ENCODE assay signal across 8 mouse cellular contexts in genomic region chr1:51289620-51290445, GRCm38 (mm10). TPM values are rescaled to one million over a fixed set of nuclear protein-coding genes. Genes with fewer than 3 reads are reported as not detected.
DNase-seq lines count a peak whose midpoint lies in the region; ATAC-seq and TF ChIP-seq lines count a peak whose summit lies in the region.

No protein-coding gene starts in this region.

- no peak for TF ChIP-seq CTCF in heart, postnatal 0 days (IDR thresholded peaks at IDR 0.05; ENCODE audit: low read depth)

- no peak for ATAC-seq in erythroblast, adult 5-6 weeks (replicated peaks; ENCODE audit: low FRiP score, poor library complexity, severe bottlenecking)
- ATAC-seq in heart, postnatal 0 days (ENCODE audit: insufficient read depth, low read depth) = peak; percentile 65
- 0 out of 2 replicates have a peak, but pooled peaks have one; percentile 21 for ATAC-seq in limb, embryonic 11.5 days (ENCODE audit: insufficient number of reproducible peaks, low FRiP score, low TSS enrichment, low read depth)
- no peak for ATAC-seq in neural tube, embryonic 15.5 days (ENCODE audit: low FRiP score)

- H3K36me3 ChIP-seq in erythroblast, embryonic 14.5 days (ENCODE audit: control insufficient read depth) = no peaks in the 10 kb centered on the region
- H3K36me3 ChIP-seq in heart, postnatal 0 days (replicated peaks; ENCODE audit: control insufficient read depth, insufficient read depth, low read length) = peaks cover 16% of the 10 kb centered on the region; the same call in 1 of the 2 replicates
- H3K36me3 ChIP-seq in limb, embryonic 11.5 days (ENCODE audit: control insufficient read depth, insufficient read depth, low read length) = no peaks in the 10 kb centered on the region
- no peaks in the 10 kb centered on the region for H3K36me3 ChIP-seq in neural tube, embryonic 15.5 days

- peak overlapping the region; percentile 99 for H3K27ac ChIP-seq in heart, postnatal 0 days (ENCODE audit: low read depth)
- peak overlapping the region; percentile 42; the same call in 1 of the 2 replicates for H3K27ac ChIP-seq in limb, embryonic 11.5 days (replicated peaks; ENCODE audit: low read depth, low read length)
- H3K27ac ChIP-seq in neural tube, embryonic 15.5 days (replicated peaks) = peak overlapping the region; percentile 58; the same call in 1 of the 2 replicates

- H3K9ac ChIP-seq in heart, postnatal 0 days (replicated peaks; ENCODE audit: low read depth, low read length) = peak overlapping the region; percentile 85
- no peak overlapping the region for H3K9ac ChIP-seq in limb, embryonic 11.5 days (ENCODE audit: low read length)
- H3K9ac ChIP-seq in neural tube, embryonic 15.5 days (replicated peaks) = no peak overlapping the region

- no peaks in the 10 kb centered on the region for H3K27me3 ChIP-seq in erythroblast, embryonic 14.5 days (ENCODE audit: control insufficient read depth)
- H3K27me3 ChIP-seq in heart, postnatal 0 days (ENCODE audit: control insufficient read depth, insufficient read depth, low read length) = no peaks in the 10 kb centered on the region
- no peaks in the 10 kb centered on the region for H3K27me3 ChIP-seq in limb, embryonic 11.5 days (ENCODE audit: control insufficient read depth, insufficient read depth, low read length)
- H3K27me3 ChIP-seq in neural tube, embryonic 15.5 days (replicated peaks) = no peaks in the 10 kb centered on the region

- 17% methylated on average over 17 of the region's 17 CpGs for WGBS in heart, postnatal 0 days
- 82% methylated on average over 17 of the region's 17 CpGs for whole genome bisulfite sequencing in limb, embryonic 11.5 days
- 79% methylated on average over 17 of the region's 17 CpGs for WGBS in neural tube, embryonic 15.5 days

- peak overlapping the region; percentile 73 for H3K4me2 ChIP-seq in heart, postnatal 0 days (ENCODE audit: low read depth, low read length)
- H3K4me2 ChIP-seq in limb, embryonic 11.5 days (ENCODE audit: low read depth, severe bottlenecking) = no peak overlapping the region
- H3K4me2 ChIP-seq in neural tube, embryonic 15.5 days = peak overlapping the region; percentile 19

- H3K9me3 ChIP-seq in erythroblast, embryonic 14.5 days (ENCODE audit: control insufficient read depth, low read length) = no peaks in the 10 kb centered on the region
- no peaks in the 10 kb centered on the region for H3K9me3 ChIP-seq in heart, postnatal 0 days (replicated peaks; ENCODE audit: control insufficient read depth, low read length)
- no peaks in the 10 kb centered on the region for H3K9me3 ChIP-seq in limb, embryonic 11.5 days (ENCODE audit: control insufficient read depth, low read length)
- no peaks in the 10 kb centered on the region for H3K9me3 ChIP-seq in neural tube, embryonic 15.5 days (replicated peaks)

- H3K4me3 ChIP-seq in erythroblast, embryonic 14.5 days (replicated peaks) = peak overlapping the region; percentile 5
- peak overlapping the region; percentile 70 for H3K4me3 ChIP-seq in heart, postnatal 0 days (ENCODE audit: low read depth, low read length)
- no peak overlapping the region for H3K4me3 ChIP-seq in limb, embryonic 11.5 days (ENCODE audit: low read depth, low read length)
- H3K4me3 ChIP-seq in neural tube, embryonic 15.5 days (replicated peaks) = 0 out of 2 replicates have a peak overlapping the region, but pooled peaks have one; percentile 10

- H3K4me1 ChIP-seq in erythroblast, embryonic 14.5 days (ENCODE audit: control insufficient read depth) = no peaks in the 10 kb centered on the region
- H3K4me1 ChIP-seq in heart, postnatal 0 days (ENCODE audit: control insufficient read depth, insufficient read depth) = peaks cover 30% of the 10 kb centered on the region
- H3K4me1 ChIP-seq in limb, embryonic 11.5 days (ENCODE audit: control insufficient read depth, insufficient read depth, low read length) = peaks cover 4% of the 10 kb centered on the region; the same call in 1 of the 2 replicates
- peaks cover 11% of the 10 kb centered on the region for H3K4me1 ChIP-seq in neural tube, embryonic 15.5 days

- TF ChIP-seq EP300 in heart, postnatal 0 days (IDR thresholded peaks at IDR 0.05; ENCODE audit: low read depth) = no peak

- peak; percentile 58 for DNase-seq in adipocyte (ENCODE audit: low spot score)
- no peak for DNase-seq in heart, postnatal 0 days (ENCODE audit: low spot score)
- no peak for DNase-seq in limb, embryonic 11.5 days (ENCODE audit: low spot score)
- DNase-seq in layer of hippocampus, postnatal 36 days = no peak
- no peak for DNase-seq in frontal cortex, adult 2 months (ENCODE audit: extremely low spot score in 1 of 2, low spot score in 1 of 2)

RNA-seq across cellular contexts. Expression of gene Cavin2, which starts 0.9 kb away (rescaled TPM):
- polyA plus RNA-seq in erythroblast, embryonic 14.5 days (2012) = 0.04 and 0.05 TPM in 2 replicates
- total RNA-seq in erythroblast, adult 5-6 weeks (2015; ENCODE audit: low replicate concordance) = 0.42 and 0.58 TPM in 2 replicates
- 0.70 and 1.2 TPM in 2 replicates for total RNA-seq in erythroblast, adult 5-6 weeks (2017; ENCODE audit: low replicate concordance)
- total RNA-seq in heart, postnatal 0 days (2014; rRNA removed; ENCODE audit: low replicate concordance) = 185 and 253 TPM in 2 replicates
- 190 and 192 TPM in 2 replicates for polyA plus RNA-seq in heart, postnatal 0 days (2015; fragmentation: Nextera tagmentation; extraction: Ambion mirVana)
- polyA plus RNA-seq in limb, embryonic 11.5 days (2014; fragmentation: Nextera tagmentation; extraction: Ambion mirVana) = 3.2 and 5.0 TPM in 2 replicates
- polyA plus RNA-seq in neural tube, embryonic 15.5 days (2015; fragmentation: Nextera tagmentation; extraction: Ambion mirVana) = 11.1 and 18.1 TPM in 2 replicates
- 1 to 10 TPM; 6.3 to 7.6 TPM for total RNA-seq in layer of hippocampus, postnatal 36 days (2021)
- polyA plus RNA-seq in frontal cortex, adult 2 months (2012; rRNA removed) = 8.1 and 8.3 TPM in 2 replicates

Comparison
In these comparisons a context has a peak if more than half of its experiments do, and no peak if none do; other contexts are left out.
1. ATAC-seq: peak in heart, postnatal 0 days (single experiment) and limb, embryonic 11.5 days (single experiment); none in erythroblast, adult 5-6 weeks (single experiment) and neural tube, embryonic 15.5 days (single experiment).
2. H3K27ac ChIP-seq: peak in every context shown above with its lines; median percentile 99 in heart, postnatal 0 days; 58 in neural tube, embryonic 15.5 days; 42 in limb, embryonic 11.5 days.
3. RNA of gene Cavin2, which starts 0.9 kb away (polyA plus RNA-seq): 190 to 192 TPM in heart, postnatal 0 days; 11.1 to 18.1 TPM in neural tube, embryonic 15.5 days, 8.1 to 8.3 TPM in frontal cortex, adult 2 months, 3.2 to 5.0 TPM in limb, embryonic 11.5 days and 0.04 to 0.05 TPM in erythroblast, embryonic 14.5 days; every median in the first group is over 10 times any median in the second.